Mouse (Mus musculus) embryo, embryonic 11.5 days (tissue): ENCODE data around the gene Sprr2b.
"Not testable (repeated sequence)": the region's sequence is repeated elsewhere in the genome, so short reads cannot be mapped to it uniquely, and the experiment has no call there.

Experiments
- DNase-seq: peaks from one replicate; pipeline ENCODE4 v3.0.0-alpha.2; 2012; ENCODE audit warnings: low read depth, low spot score

Gene Sprr2b

DNA sequence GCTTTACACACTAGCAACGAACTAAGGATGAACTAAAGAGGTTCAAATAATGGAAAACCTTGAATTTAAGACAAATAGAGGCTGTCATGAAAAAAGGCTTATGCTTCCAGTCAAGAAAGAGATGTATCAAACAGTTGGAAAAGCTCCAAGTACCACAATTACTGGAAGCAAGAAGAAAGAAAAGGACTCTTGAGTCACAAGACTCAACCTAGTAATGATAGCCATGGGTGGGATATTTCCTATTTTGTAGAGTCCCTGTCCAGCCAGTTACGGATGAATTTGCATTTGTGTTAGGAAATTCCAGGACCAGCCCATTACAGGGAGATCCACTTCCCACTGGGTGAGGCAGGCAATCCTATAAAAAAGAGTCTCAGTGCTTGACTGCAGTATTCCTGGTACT, at the start of gene Sprr2b:
Gene Sprr2b, plus strand, starts transcription at position 301 of the 400 bp plus-strand sequence.
- no peak for DNase-seq

DNA sequence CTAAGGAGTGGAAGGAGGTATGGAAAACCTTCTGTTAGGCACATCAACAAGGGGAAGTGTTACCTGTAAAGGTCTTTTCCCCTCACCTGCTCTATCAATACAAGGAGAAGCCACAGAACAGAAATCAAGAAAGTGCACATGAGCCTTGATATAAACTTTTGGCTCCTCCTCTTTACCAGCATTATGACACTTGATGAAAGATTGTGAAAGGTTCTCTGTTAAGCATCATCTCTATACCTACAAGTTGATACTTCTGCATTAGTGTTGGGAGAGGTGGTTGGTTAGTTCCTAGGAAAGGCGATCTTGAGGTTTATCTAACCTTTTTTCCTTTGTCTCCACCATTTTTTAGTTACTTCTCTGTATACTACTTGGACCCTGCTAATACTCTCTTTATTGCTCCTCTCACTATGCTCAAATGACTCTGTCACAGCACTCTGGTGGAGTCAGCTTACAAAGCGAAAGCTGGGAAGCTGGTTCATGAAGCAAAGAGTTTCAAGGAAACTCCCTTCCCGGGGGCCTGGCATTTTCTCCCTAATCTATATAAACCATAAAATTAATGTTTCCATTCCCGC, 44.9 kb upstream of the Sprr2b start:
- not testable (repeated sequence) for DNase-seq

DNA sequence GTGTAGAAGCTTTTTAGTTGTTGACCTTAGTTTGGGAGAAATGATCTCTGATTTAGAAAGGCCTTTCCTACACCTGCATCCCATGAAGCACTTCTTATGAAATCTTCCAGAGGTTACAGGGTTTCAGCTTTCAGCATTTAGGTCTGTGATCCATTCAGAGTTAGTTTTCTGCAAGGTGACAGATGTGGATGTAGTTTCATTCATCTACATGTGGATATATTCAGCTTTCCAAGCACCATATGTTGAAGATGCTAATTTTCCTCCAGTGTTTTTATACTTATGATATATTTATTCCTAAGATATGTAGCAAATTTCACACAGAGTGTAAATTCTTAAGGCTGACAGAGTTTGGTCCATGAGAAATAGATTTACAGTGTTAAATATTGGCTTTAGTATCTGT, 42.9 kb upstream of the Sprr2b start:
- DNase-seq, result not testable (repeated sequence)

DNA sequence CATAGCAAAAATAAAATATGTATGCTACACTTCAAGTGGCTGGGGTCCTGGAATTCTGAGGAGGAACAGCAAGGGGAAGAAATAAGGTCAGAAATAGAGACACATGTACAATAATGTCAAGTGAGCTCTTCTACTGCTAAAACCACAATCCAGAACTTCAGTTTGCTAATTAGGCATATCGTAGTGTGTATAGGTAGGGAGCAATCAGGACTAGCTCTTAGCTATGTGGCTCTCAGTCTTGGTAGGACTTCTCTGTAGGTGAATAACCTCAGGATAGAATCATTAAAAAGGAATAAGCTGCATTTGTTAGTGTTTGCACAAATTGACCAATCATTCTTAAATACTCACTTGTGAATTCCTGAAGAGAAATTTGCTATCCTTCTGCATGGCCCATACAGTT, 42.4 kb upstream of the Sprr2b start:
- DNase-seq, result not testable (repeated sequence)

DNA sequence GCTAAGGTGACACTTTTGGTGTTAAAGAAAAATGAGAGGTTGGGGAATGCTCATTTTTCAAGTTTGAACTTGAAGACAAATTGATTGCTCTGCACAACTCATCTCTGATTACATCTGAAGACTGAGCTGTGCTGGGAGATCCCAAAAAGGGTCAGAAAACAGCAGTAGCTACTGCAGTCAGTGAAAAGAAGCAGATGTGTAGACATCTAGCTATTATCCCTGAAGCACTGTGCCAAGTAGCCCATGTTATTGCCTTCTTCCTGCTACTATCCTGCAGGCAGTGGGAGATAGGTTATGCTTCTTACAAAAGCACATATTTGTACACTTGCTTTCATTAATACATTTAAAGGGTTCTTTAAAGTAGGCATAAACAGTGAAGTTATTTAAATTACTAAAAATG, 36.8 kb upstream of the Sprr2b start:
- DNase-seq, result not testable (repeated sequence)

DNA sequence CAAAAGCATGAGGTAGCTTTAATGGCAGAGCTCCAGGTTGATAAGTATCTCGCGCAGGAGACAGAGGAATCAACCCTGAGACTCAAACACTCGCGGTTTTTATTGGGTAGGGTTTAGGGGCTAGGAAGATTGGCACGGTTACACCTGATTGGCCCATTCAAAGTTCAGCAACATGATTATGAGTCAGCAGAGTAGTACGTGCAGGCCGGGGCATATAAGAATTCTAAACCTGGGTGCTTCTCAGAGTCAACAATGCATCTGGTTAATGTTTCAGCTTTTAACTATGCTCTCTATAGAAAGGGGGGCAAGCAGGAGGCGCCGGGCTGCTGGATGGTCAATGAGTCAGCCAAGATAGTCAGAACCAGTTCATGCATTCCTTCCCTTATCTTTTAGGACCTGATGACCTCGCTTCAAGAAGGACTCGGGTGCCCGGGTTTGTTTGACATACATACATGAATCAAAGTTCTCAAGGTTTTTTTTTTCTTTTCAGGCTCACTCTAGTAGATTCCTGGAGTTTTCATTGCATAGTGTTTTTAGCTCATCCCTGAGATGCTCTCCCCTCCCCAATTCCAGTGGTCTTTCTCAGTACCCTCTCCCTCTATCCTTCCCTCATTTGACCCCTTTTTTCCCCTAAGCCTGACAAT, 35.3 kb upstream of the Sprr2b start:
- DNase-seq, result not testable (repeated sequence)

DNA sequence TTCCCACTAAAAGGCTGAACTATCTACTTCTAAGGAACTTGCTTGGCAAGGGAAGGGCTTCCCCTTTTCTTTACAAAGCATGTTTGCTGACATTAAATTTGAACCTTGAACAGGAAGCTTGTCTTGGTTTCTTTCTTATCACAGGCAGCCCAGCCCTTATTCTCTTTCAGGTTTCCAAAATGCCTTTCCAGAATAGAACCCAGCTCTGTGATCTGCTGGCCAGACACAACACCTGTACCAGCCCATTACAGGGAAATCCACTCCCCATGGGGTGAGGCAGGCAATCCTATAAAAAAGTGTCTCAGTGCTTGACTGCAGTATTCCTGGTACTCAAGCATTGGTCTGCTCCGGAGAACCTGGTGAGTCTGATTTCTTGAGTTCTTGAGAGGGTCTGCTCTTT, 31.3 kb upstream of the Sprr2b start, which contains the start of gene Sprr2a3:
Gene Sprr2a3, plus strand, starts transcription at position 317 of the 400 bp plus-strand sequence.
- not testable (repeated sequence) for DNase-seq

DNA sequence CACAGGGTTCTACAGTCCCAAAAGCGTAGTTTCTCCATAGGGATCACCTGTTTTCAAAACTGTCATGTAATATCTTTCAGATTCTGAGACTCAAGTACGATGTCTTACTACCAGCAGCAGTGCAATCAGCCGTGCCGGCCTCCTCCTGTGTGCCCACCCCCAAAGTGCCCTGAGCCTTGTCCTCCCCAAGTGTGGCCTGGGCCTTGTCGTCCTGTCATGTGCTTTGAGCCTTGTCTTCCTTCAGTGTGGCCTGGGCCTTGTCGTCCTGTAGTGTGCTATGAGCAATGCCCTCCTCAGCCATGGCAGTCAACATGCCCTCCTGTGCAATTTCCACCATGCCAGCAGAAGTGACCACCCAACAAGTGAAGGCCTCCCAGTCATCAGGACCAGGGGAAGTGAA, 27.9 kb upstream of the Sprr2b start:
- DNase-seq, result not testable (repeated sequence)

DNA sequence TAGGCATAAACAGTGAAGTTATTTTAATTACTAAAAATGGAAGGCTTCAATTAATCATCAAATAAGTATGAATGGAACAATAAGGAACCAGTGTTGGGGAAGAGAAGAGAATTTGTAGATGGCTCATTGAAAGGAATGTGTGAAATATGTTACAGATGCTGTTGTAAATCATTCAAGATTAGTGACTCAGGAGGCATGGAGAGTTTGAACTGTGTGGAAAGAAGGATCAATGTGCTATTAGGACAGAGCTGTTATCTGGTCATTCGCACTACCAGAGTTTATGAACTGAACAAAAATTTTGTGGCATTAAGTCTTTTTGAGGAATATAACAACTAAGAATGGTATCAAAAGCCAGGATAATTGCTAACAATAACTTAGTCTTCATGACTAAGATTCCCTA, 9.0 kb upstream of the Sprr2b start:
- no peak for DNase-seq

DNA sequence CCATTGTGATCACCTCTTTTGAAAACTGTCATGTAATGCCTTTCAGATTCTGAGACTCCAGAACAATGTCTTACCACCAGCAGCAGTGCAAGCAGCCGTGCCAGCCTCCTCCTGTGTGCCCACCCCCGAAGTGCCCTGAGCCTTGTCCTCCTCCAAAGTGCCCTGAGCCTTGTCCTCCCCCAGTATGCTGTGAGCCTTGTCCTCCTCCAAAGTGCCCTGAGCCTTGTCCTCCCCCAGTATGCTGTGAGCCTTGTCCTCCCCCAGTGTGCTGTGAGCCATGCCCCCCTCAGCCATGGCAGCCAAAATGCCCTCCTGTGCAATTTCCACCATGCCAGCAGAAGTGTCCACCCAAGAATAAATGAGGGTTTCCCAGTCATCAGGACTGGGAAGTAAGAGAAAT, 964 bp downstream of the Sprr2b start:
- DNase-seq, result no peak

DNA sequence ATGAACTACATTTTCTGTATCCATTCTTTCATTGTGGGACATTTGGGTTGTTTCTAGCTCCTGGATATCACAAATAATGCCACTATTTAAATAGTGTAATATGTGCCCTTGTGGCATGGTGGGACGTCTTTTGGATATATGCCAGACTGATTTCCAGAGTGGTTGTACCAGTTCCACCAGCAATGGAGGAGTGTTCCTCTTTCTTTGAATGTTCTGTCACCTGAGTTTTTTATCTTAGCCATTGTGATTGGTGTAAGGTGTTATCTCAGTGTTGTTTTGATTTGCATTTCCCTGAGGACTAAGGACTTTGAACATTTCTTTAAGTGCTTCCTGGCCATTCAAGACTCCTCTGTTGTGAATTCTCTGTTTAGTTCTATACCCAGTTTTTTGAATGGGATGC, 19.9 kb downstream of the Sprr2b start:
- no peak for DNase-seq

DNA sequence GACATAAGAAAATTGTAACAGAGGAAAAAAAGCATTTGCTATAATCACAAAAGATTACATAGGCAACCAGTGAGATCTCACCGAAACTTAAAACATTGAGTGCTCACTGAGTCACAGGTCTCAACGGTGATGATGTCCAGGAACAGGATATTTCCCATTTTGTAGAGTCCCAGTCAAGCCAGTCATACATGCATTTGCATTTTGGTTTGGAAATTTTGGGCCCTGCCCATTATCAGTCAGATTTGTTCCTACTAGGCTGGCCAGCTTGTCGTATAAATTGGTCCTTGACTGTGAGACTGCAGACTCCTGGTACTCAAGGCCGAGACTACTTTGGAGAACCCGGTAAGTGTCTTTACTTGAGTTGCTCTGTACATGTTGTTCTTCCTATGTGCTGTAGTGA, 22.4 kb downstream of the Sprr2b start, which contains the start of gene Sprr2d:
Gene Sprr2d, plus strand, starts transcription at position 301 of the 400 bp plus-strand sequence.
- no peak for DNase-seq

DNA sequence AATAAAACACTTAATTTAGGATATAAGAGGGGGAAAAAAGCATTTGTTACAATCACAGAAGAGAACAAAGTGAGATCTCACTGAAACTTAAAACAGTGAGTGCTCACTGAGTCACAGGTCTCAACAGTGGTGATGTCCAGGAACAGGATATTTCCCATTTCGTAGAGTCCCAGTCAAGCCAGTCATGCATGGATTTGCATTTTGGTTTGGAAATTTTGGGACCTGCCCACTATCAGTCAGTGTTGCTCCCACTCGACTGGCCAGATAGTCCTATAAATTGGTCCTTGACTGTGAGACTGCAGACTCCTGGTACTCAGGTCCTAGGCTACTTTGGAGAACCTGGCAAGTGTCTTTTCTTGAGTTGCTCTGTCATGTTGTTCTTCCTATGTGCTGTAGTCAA, 35.4 kb downstream of the Sprr2b start, which contains the start of gene Sprr2e:
Gene Sprr2e, plus strand, starts transcription at position 301 of the 400 bp plus-strand sequence.
- no peak for DNase-seq

DNA sequence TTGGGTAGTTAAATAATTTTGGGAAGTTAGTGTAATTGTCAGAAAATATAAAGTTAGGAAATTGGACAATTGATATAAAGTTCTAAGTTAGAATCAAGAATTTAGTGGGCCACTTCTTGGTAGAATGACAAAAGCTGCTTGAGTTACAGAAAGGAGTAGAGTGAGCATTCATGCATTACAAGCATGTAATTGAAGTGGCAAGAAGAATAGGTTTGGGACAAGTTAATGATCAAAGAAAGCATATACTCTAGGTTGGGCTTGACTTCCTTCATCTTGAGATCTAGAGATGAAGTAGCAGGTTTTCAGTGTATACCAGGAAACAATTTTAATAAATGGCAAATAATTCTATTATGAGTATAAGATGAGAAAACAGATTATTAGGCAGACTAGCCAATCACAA, 45.2 kb downstream of the Sprr2b start:
- no peak for DNase-seq

DNA sequence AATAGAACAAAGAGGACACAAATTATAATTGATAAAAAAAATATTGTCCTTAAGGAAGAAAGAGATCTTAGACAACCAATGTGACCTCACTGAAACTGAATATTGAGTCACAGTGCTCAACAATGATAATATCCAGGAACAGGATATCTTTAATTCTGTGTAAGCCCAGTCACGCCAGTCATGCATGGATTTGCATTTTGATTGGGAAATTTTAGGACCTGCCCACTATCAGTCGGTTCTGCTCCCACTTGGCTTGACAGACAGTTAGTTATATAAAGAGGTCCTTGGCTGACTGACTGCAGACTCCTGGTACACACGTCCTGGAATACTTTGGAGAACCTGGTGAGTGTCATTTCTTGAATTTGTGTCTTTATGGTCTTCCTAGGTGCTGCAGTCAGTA, 48.5 kb downstream of the Sprr2b start, which contains the start of gene Sprr2f:
Gene Sprr2f, plus strand, starts transcription at position 301 of the 400 bp plus-strand sequence.
- DNase-seq, result no peak
